Mouse (Mus musculus) liver, adult 2 months (tissue): ENCODE results near the gene Zswim5.

Source experiments
- CTCF ChIP-seq: fragments of 200-500 bp; IDR thresholded peaks from 2 replicates; pipeline ENCODE4 v1.5.1; 2011; ENCODE audit warnings: low read depth, low read length, control low read depth
- POLR2A ChIP-seq: fragments of 200-500 bp; IDR thresholded peaks from 2 replicates; pipeline ENCODE4 v1.6.1; 2011; ENCODE audit warnings: low read length, control low read depth; ENCODE audit not compliant: insufficient read depth; ENCODE audit errors: extremely low read depth

DNA sequence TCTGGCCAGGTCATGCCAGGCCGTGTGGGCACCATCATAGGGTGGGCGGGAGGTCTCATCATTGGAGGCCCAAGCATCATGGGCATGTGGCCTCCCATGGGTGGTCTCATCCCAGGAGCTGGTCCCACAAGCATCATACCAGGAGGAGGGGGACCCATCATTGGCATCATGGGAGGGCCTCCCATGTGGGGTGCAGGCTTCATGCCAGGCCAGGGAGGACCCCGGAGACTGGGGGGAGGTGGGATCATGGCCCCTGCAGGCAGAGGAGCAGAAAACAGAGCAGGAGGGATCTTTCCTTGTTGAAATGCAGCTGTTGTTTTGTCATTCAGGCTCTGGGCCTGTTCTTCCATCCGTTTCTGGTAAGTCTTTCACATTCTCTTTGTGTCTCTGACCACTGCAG is 2.6 kb upstream of the Zswim5 start:
- TF ChIP-seq POLR2A (no peak), CTCF (no peak)
